Mouse (Mus musculus): ENCODE measurements around the gene Ric8a. TPM values are rescaled to one million over a fixed set of nuclear protein-coding genes. Genes with fewer than 3 reads are reported as not detected.

The Ric8a gene
- polyA plus RNA-seq, 1 experiment, result 23.3 TPM

DNA sequence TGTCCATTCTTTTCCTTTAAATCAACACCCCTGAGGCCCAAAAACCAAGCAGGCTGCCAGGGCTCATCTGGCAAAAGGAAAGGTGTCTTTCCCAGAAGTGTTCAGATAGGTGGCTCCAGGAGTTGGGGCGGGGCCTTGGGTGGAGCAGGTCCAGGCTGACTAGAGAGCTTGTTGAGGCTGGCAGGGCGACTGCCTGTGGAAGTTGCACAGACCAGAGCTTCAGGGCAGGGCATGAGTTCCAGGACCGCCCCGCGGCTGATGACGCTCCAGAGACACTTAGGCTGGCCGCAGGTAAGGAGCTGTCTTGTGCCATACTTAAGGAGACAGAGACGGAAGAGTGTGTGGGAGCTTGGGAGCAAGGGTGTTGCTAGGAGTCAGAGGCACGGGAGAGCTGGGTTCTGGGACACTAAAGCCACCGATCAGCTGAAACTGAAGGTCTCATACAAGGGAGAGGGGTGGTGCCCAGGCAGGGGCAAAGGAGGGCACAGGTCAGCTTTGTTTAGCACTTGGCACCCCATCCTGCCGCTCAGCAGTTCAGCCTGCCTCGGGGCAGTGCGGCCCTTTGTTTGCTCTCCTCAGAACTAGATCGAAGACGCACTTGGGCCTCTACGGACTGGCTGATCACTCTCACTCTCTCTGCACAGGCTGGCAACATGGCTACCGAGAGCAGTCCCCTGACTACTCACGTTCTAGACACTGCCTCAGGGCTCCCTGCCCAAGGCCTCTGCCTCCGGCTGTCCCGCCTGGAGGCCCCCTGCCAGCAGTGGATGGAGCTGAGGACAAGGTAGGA is 21.6 kb upstream of the Ric8a start, which contains the start of gene Urah:
Urah (plus strand) TSS at position 51 of the 790 bp plus-strand sequence.
- Histone ChIP-seq H3K9ac (ENCODE audit: low read depth, poor library complexity, severe bottlenecking) (peak within 1 kb of the TSS; percentile 37), H3K4me3 (ENCODE audit: low read depth, low read length) (peak within 1 kb of the TSS; percentile 54), H3K27ac (ENCODE audit: insufficient read depth, low read length) (peak within 1 kb of the TSS; percentile 24; the same call in 1 of the 2 replicates), H3K27me3 (ENCODE audit: control insufficient read depth, insufficient read depth, low read length, poor library complexity, severe bottlenecking) (no peaks in the 10 kb centered on the region), H3K36me3 (ENCODE audit: control insufficient read depth, insufficient read depth, low read length, poor library complexity, severe bottlenecking) (no peaks in the 10 kb centered on the region), H3K4me1 (ENCODE audit: control insufficient read depth, insufficient read depth, low read length) (peaks cover 2% of the 10 kb centered on the region), H3K9me3 (replicated peaks; ENCODE audit: control insufficient read depth, insufficient read depth, low read length, poor library complexity, severe bottlenecking) (no peaks in the 10 kb centered on the region)
- TF ChIP-seq EP300 (IDR thresholded peaks at IDR 0.05; ENCODE audit: insufficient read depth, low read depth, low read length), result no peak
- no peak for TF ChIP-seq POLR2A (IDR thresholded peaks at IDR 0.05; ENCODE audit: insufficient read depth, low read length)
- TF ChIP-seq CTCF (IDR thresholded peaks at IDR 0.05; ENCODE audit: low read depth, low read length), result no peak

GRCm38 (mm10) chr7:140835758-140836087 is 21.0 kb upstream of the Ric8a start:
- TF ChIP-seq EP300 (IDR thresholded peaks at IDR 0.05; ENCODE audit: insufficient read depth, low read depth, low read length), result no peak
- H3K9ac ChIP-seq (ENCODE audit: low read depth, poor library complexity, severe bottlenecking), result peak overlapping the region; percentile 37
- H3K4me1 ChIP-seq (ENCODE audit: control insufficient read depth, insufficient read depth, low read length), result peaks cover 2% of the 10 kb centered on the region
- H3K36me3 ChIP-seq (ENCODE audit: control insufficient read depth, insufficient read depth, low read length, poor library complexity, severe bottlenecking), result no peaks in the 10 kb centered on the region
- H3K27ac ChIP-seq (ENCODE audit: insufficient read depth, low read length), result no peak overlapping the region
- H3K27me3 ChIP-seq (ENCODE audit: control insufficient read depth, insufficient read depth, low read length, poor library complexity, severe bottlenecking), result no peaks in the 10 kb centered on the region
- peak overlapping the region; percentile 54 for H3K4me3 ChIP-seq (ENCODE audit: low read depth, low read length)
- H3K9me3 ChIP-seq (replicated peaks; ENCODE audit: control insufficient read depth, insufficient read depth, low read length, poor library complexity, severe bottlenecking), result no peaks in the 10 kb centered on the region

- Histone ChIP-seq H3K27ac (ENCODE audit: insufficient read depth, low read length) (no peak overlapping the region), H3K27me3 (ENCODE audit: control insufficient read depth, insufficient read depth, low read length, poor library complexity, severe bottlenecking) (no peaks in the 10 kb centered on the region), H3K9me3 (replicated peaks; ENCODE audit: control insufficient read depth, insufficient read depth, low read length, poor library complexity, severe bottlenecking) (no peaks in the 10 kb centered on the region), H3K4me1 (ENCODE audit: control insufficient read depth, insufficient read depth, low read length) (peaks cover 2% of the 10 kb centered on the region), H3K4me3 (ENCODE audit: low read depth, low read length) (no peak overlapping the region), H3K9ac (ENCODE audit: low read depth, poor library complexity, severe bottlenecking) (no peak overlapping the region), H3K36me3 (ENCODE audit: control insufficient read depth, insufficient read depth, low read length, poor library complexity, severe bottlenecking) (no peaks in the 10 kb centered on the region)
- TF ChIP-seq POLR2A (IDR thresholded peaks at IDR 0.05; ENCODE audit: insufficient read depth, low read length) (no peak), CTCF (IDR thresholded peaks at IDR 0.05; ENCODE audit: low read depth, low read length) (no peak), EP300 (IDR thresholded peaks at IDR 0.05; ENCODE audit: insufficient read depth, low read depth, low read length) (no peak)
These were observed 20.3 kb upstream of the Ric8a start for GRCm38 (mm10) chr7:140836243-140837115.

- Histone ChIP-seq H3K36me3 (ENCODE audit: control insufficient read depth, insufficient read depth, low read length, poor library complexity, severe bottlenecking) (no peaks in the 10 kb centered on the region), H3K27ac (ENCODE audit: insufficient read depth, low read length) (no peak overlapping the region), H3K4me3 (ENCODE audit: low read depth, low read length) (no peak overlapping the region), H3K9me3 (replicated peaks; ENCODE audit: control insufficient read depth, insufficient read depth, low read length, poor library complexity, severe bottlenecking) (no peaks in the 10 kb centered on the region), H3K27me3 (ENCODE audit: control insufficient read depth, insufficient read depth, low read length, poor library complexity, severe bottlenecking) (no peaks in the 10 kb centered on the region), H3K9ac (ENCODE audit: low read depth, poor library complexity, severe bottlenecking) (no peak overlapping the region), H3K4me1 (ENCODE audit: control insufficient read depth, insufficient read depth, low read length) (peaks cover 2% of the 10 kb centered on the region)
- no peak for TF ChIP-seq POLR2A (IDR thresholded peaks at IDR 0.05; ENCODE audit: insufficient read depth, low read length)
These were observed 17.2 kb upstream of the Ric8a start for GRCm38 (mm10) chr7:140839556-140839955.

- Histone ChIP-seq H3K9me3 (replicated peaks; ENCODE audit: control insufficient read depth, insufficient read depth, low read length, poor library complexity, severe bottlenecking) (no peaks in the 10 kb centered on the region), H3K4me1 (ENCODE audit: control insufficient read depth, insufficient read depth, low read length) (peaks cover 9% of the 10 kb centered on the region), H3K9ac (ENCODE audit: low read depth, poor library complexity, severe bottlenecking) (peak overlapping the region; percentile 12; the same call in 1 of the 2 replicates), H3K4me3 (ENCODE audit: low read depth, low read length) (peak overlapping the region; percentile 8), H3K36me3 (ENCODE audit: control insufficient read depth, insufficient read depth, low read length, poor library complexity, severe bottlenecking) (no peaks in the 10 kb centered on the region), H3K27me3 (ENCODE audit: control insufficient read depth, insufficient read depth, low read length, poor library complexity, severe bottlenecking) (no peaks in the 10 kb centered on the region), H3K27ac (ENCODE audit: insufficient read depth, low read length) (peak overlapping the region; percentile 66)
- TF ChIP-seq EP300 (IDR thresholded peaks at IDR 0.05; ENCODE audit: insufficient read depth, low read depth, low read length), result peak; percentile 67; the same call in 1 of the 2 replicates
- no peak for TF ChIP-seq CTCF (IDR thresholded peaks at IDR 0.05; ENCODE audit: low read depth, low read length)
- no peak for TF ChIP-seq POLR2A (IDR thresholded peaks at IDR 0.05; ENCODE audit: insufficient read depth, low read length)
These were observed 15.7 kb upstream of the Ric8a start for GRCm38 (mm10) chr7:140840750-140841735.
